Mouse (Mus musculus) cerebellum, postnatal 36 days (tissue): ENCODE results near the gene Ahnak.
"Not testable (repeated sequence)": the region's sequence is repeated elsewhere in the genome, so short reads cannot be mapped to it uniquely, and the experiment has no call there.

ENCODE experiments used
- DNase-seq, 2 experiments: peaks; one replicate each; pipeline ENCODE4 v3.0.0; 2021 to 2022; ENCODE audit warnings: mixed read lengths in 2 of 2

The Ahnak gene

GRCm38 (mm10) chr19:8996601-8997000, 7.5 kb downstream of the Ahnak start:
- DNase-seq, result no peak

GRCm38 (mm10) chr19:8997546-8997945, 8.5 kb downstream of the Ahnak start:
- no peak for DNase-seq

- DNase-seq, result no peak
Observed at GRCm38 (mm10) chr19:8998546-8998945, 9.5 kb downstream of the Ahnak start.

GRCm38 (mm10) chr19:8999223-8999622, 10.1 kb downstream of the Ahnak start:
- no peak for DNase-seq

GRCm38 (mm10) chr19:9006915-9007314, 17.8 kb downstream of the Ahnak start:
- not testable (repeated sequence) for DNase-seq

- no peak for DNase-seq
Observed at GRCm38 (mm10) chr19:9019298-9019697, 30.2 kb downstream of the Ahnak start.

- DNase-seq, result no peak
Observed at GRCm38 (mm10) chr19:9023021-9023778, 34.1 kb downstream of the Ahnak start.

GRCm38 (mm10) chr19:9025562-9026257, 36.6 kb downstream of the Ahnak start:
- DNase-seq, result no peak

GRCm38 (mm10) chr19:9026634-9027033, 37.5 kb downstream of the Ahnak start:
- DNase-seq, result peak in 1 of 2 experiments; percentile 26

GRCm38 (mm10) chr19:9027795-9028194, 38.7 kb downstream of the Ahnak start:
- DNase-seq, result no peak

GRCm38 (mm10) chr19:9028375-9028774, 39.3 kb downstream of the Ahnak start:
- no peak for DNase-seq

- DNase-seq, result peak; percentile 50 to 51
Observed at GRCm38 (mm10) chr19:9029640-9030262, 40.7 kb downstream of the Ahnak start.

GRCm38 (mm10) chr19:9032502-9033129, 43.5 kb downstream of the Ahnak start:
- DNase-seq, result no peak

GRCm38 (mm10) chr19:9033412-9034340, 44.6 kb downstream of the Ahnak start:
- DNase-seq, result no peak

- DNase-seq, result no peak
Observed at GRCm38 (mm10) chr19:9034480-9034879, 45.4 kb downstream of the Ahnak start.

- DNase-seq, result no peak
Observed at GRCm38 (mm10) chr19:9035101-9035500, 46.0 kb downstream of the Ahnak start.

- DNase-seq, result no peak
Observed at GRCm38 (mm10) chr19:9038136-9038535, 49.1 kb downstream of the Ahnak start.

- no peak for DNase-seq
Observed at GRCm38 (mm10) chr19:9039266-9039665, 50.2 kb downstream of the Ahnak start.

- DNase-seq, result no peak
Observed at GRCm38 (mm10) chr19:9039928-9040327, 50.8 kb downstream of the Ahnak start.

GRCm38 (mm10) chr19:9040649-9041048, 51.6 kb downstream of the Ahnak start:
- no peak for DNase-seq

- no peak for DNase-seq
Observed at GRCm38 (mm10) chr19:9041074-9041473, 52.0 kb downstream of the Ahnak start.

GRCm38 (mm10) chr19:9043123-9043522, 54.0 kb downstream of the Ahnak start:
- DNase-seq, result no peak
